Mouse (Mus musculus) ovary, postnatal 36 days (tissue): ENCODE results near the gene Rab11fip2.

Experiments used
- DNase-seq: peaks from one replicate; pipeline ENCODE4 v3.0.0; 2022; ENCODE audit warnings: low spot score, mixed read lengths

Rab11fip2 gene

GRCm38 (mm10) chr19:59943322-59943871, at the start of gene Rab11fip2:
Gene Rab11fip2 (minus strand): TSS chr19:59943654.
- DNase-seq: peak; percentile 88

- no peak for DNase-seq
These were observed 38.1 kb upstream of the Rab11fip2 start for GRCm38 (mm10) chr19:59981588-59981987.

DNA sequence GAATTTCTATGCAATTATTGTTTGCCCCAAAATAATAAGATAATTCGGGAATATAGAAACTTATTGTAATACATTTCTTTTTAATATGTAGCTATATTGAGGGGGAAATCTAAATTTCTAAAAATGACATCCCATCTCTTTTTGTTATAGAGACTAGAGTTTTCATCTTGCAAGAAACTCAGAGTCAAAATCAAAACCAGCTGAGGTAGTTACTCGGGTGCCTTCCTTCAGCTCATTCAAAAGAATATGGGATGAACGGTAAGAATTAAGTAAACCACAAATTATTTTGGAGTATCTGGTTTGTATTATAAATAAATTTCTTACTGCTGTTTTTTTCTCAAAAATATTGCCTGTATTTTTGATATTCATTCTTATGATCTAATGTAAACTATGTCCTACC, 11.5 kb upstream of the Rab11fip2 start:
- DNase-seq: no peak

DNA sequence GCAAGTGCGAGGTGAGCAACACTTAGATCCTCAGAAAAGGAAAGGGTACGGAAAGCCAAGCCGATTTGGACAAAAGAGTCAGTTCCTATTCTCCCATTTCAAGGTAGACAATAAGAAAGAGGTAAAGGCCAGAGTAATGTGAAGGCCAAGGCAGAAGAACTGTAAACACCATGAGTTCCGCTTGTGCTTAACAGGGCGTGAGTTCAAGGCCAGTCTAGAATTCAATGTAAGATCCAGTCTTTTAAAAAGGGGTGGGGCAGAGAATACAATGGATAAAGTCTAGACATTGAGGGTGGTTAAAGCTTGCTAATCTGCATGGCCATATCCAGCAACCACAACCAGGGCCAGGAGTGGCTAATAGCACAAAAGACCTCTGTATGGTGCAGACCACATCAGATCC, 6.3 kb upstream of the Rab11fip2 start:
- no peak for DNase-seq

DNA sequence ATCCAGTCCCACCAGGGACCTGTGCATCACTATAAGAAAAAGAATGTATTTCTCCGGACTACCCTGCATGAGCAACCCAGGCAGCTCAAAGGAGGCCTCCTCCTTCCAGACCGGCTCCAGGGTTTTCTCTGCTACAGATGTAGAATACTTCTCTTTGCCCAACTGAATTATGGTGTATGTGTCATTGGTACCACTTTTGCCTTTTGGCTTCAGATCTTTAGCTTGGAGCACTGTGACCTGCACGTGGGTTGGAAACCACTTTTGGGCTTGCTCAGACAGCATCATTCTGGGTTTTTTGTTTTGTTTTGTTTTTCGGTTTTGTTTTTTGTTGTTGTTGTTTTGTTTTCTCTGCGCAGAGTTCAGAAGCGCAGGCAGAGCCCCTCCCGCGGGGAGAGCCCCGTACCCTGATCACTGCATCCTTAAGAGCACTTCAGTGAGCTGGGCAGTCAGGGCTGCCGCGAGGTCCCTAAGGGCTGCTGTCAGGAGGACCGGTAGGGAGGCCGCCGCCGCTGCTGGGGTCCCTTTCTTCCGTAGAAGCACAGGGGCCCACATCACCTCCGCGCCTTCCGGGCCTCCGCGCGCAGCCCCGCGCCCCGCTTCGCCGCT, 635 bp downstream of the Rab11fip2 start:
- DNase-seq: no peak

- DNase-seq: no peak
These were observed 3.7 kb downstream of the Rab11fip2 start for GRCm38 (mm10) chr19:59939711-59940110.

GRCm38 (mm10) chr19:59932085-59932484, 11.4 kb downstream of the Rab11fip2 start:
- DNase-seq: no peak

DNA sequence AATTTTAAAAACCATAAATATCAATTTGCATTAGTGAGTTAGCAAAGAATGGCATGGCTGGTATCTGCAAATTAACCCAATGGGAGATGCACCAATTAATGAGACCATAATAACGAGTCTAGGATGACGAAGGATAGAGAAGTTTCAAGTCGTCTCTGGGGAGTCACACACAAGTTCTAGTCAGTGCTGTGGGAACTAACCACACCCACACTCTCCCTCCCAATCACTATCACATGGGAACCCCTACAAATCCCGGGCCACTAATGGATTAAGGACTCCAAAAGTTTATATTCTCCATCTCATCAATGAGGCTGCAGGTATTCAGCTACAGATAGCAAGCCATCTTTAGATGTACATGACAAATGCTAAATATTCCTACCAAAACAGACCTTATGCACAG, 14.8 kb downstream of the Rab11fip2 start:
- DNase-seq: no peak

DNA sequence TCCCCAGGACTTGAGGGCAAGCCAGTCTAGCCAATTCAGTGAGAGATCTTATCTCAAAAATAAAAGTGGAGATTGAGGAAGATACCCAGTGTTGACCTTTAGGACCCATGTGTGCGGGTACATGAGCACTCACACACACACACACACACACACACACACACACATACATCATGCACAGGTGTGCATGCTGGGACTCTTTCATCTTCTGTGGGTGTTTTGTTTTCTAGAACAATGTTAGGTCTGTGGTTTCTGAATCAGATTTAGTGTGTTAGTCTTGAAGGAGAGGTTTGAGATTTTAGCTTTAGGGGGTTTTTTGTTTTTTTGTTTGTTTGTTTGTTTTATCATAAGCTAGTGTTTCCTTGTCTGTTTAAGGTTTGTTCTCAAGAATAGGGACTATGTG, 17.3 kb downstream of the Rab11fip2 start:
- DNase-seq: no peak

GRCm38 (mm10) chr19:59920846-59921245, 22.6 kb downstream of the Rab11fip2 start:
- DNase-seq: no peak

DNA sequence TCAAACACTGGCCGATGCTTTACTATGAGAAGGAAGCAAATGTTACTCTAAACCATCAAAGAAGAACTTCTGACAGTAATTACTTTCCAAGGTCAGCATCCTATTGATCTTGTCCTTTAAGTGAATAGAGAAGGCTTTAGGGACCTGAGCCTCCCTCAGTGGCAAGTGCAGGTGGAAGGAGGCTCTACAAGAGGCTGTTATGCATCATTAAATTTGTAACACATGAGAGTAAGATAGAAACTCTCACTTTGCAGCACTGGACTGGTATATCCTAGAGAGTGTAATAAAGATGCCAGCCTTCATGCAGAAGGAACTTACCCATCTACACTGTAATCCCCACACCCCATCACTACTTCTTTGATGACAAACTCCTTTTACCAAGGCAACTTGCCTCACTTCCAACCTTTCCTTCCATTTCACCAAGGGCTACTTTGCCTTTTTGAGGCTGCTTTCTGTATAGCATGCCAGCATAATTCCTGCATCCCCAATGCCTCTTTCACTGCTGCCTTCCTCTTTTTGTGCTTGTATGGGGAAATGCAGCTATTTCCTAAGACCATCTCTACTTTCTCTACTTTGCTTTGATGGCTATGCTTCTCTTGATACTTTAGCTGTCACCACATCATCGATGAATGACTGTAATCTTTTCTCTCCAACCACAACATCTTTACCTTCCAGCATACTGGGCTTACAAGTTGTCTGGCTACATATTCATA, 25.4 kb downstream of the Rab11fip2 start:
- no peak for DNase-seq

DNA sequence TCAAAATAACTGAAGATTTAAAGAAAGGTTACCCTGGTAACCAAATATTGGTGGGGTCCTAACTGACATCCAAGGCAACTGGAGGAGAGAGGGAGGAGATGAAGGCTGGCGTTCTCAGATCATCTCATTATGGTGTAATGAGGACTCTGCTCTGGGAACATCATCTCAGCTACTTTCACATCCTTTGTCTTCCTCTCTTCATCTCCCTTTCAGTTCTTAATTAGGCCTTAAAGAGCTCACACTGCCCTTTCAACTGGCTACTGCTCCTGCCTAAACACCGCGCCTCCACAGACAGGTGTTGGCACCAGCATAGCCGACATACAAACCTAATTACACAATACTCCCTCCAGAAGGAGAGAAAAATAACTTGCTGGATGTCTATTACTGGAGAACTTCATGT, 31.9 kb downstream of the Rab11fip2 start:
- DNase-seq: no peak

DNA sequence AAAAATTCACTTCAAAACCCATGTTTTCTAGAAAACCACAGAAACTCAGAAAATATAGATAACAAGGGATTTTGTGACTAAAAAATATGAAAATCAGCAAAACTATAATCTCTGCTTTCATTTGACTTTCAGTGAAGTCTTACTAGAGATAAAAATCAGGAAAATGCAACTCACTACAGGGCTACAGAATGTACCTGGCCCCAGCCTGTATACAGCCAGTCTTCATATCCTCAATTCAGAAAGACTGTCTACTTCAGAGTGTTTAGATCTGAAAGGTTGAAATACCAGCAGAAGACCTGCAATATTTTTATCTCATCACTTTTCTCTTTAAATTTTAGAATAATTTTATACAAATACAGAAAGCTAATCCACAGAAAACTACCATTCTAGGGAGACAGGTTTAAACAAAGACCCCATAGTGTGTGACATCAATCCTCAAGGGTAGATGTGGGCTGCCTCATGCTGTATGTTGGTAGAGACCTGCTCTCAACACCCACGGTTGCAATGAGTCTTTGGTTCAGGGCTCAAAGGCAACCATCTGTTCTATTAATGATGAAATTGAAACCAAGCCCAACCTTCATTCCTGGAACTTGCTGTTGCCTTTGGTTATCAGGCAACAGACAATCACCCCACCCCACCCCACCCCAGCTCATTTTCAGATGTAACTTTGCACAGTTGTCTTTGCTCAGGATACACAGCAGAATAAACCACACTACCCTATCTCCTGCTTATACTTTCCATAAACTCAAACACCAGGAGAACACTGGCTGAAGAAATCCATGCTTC, 38.0 kb downstream of the Rab11fip2 start:
- DNase-seq: no peak

- DNase-seq: no peak
These were observed 43.5 kb downstream of the Rab11fip2 start for GRCm38 (mm10) chr19:59899965-59900364.

DNA sequence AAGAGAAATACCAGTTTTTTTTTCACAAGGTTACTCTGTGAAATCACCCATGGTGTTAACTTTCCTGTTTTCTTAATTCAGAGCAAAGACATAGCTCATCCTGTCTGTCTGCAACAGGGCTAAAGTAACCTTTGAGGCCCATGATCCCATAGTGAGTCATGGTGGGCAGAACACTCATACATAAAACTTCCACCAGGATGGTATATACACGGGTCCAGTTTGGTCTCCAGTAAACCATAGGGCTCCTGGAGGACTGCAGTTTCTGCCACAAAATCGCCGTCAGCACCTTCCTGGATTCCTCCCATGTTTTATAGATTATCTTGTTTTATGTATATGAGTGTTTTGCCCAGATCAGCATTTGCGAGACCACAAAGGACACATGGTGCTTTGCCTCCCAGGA, 45.2 kb downstream of the Rab11fip2 start:
- no peak for DNase-seq

DNA sequence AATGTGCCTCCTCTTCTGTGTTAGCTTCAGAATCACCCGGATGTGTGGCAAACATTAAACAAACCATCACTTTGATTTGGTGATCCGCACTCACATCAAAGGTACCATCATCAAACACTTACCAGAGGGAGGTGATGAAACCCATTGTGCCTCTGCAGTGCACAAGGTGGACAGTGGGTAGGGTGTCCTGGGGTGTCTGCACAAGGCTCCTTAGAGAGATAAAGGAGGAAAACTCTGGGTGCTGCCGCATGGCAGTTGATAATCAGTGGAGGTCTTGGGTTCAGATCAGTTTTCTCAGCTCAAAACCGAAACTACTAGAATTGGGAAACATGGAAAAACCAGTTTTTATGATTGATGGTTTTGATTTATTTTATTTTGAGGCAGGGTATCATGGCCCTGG, 54.1 kb downstream of the Rab11fip2 start:
- no peak for DNase-seq

DNA sequence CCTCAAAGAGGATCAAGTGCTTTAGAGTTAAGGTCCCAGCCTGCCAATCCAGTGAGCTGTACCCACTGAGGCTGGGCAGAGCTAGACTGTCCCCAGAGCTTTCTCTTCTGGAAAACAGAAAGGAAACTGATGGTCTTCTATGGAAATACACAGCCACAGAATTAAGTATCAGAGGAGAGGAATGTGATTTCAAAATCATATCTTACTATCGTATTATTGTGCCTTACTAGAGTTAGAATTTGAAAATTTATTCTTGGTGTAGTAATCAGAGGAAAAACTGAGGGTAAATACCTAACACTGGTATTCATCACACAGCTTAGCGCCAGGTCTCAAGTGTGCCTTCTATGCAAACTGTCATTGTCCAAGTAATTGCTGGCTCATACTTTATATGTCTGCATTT, 54.6 kb downstream of the Rab11fip2 start:
- DNase-seq: no peak

DNA sequence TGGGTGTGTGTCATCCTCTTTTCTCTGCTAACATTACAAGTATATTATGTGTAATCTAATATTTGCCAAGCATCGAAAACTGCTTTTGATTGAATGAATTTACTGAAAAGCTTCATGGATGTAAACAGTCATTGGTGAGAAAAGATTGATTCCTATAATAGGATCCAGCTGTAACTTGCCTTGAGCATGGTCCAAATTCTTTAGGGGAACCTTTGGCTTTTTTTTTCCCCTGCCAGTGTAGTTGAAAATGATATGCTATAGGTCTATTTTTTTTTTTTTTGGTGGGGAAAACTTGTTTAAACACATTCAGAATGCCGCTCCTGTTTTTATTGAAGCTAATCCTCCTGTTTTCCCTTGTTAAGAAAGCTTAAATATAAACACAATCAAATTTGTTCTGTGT, 55.6 kb downstream of the Rab11fip2 start:
- DNase-seq: no peak

DNA sequence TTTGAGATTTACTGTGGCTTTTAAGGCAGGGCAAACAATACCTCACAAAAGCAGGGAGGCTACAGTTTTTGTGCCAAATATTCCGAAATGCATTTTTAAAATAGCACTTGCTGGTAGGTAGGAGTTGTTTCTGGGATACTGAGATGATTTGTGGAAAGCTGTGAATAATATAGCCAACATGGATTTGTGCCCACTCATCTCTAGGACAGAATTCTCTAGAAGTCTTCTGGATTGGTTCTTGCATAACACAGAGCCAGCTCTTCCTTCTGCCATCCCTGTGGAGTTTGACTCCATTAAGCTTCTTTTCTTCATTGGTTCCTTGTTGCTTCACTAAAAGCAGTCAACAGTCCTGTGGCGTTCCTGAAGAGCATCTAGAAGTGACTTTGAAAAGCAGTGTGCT, 58.2 kb downstream of the Rab11fip2 start:
- DNase-seq: no peak

GRCm38 (mm10) chr19:59877238-59877637, 66.2 kb downstream of the Rab11fip2 start:
- no peak for DNase-seq

DNA sequence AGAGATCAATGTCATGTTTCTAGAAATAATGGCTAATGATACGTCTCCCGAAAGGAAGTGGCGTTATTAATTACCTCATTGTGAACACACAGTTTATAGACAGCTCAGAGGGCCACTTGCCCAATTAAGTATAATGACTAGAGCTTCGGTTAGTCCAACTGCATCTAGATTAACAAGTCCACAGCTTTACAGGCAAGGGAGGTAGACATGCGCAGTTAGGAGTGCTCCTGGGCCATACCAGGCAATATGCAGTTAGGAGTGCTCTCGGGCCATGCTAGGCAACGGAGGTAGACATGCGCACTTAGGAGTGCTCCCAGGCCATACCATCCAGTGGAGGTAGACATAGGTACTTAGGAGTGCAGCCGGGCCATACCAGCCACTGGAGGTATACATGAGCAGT, 76.8 kb downstream of the Rab11fip2 start:
- DNase-seq: no peak

DNA sequence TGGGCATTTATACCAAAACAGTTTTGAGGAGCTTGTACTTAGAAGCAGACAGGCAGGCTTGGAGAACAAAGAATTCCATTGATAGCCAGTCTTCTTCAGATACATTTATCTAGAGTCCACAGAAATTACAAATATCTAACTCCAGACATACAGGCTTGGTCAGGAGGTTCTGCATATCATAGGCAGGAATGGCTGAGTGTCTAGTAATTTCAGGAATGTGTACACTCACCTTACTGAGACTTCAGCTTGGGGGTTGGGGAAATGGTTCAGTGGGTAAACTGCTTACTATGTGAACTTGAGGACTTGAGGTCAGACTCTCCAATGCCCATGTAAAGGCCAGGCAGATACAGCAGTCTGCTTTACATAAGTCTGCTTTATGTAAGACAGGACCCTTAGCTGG, 81.0 kb downstream of the Rab11fip2 start:
- no peak for DNase-seq

DNA sequence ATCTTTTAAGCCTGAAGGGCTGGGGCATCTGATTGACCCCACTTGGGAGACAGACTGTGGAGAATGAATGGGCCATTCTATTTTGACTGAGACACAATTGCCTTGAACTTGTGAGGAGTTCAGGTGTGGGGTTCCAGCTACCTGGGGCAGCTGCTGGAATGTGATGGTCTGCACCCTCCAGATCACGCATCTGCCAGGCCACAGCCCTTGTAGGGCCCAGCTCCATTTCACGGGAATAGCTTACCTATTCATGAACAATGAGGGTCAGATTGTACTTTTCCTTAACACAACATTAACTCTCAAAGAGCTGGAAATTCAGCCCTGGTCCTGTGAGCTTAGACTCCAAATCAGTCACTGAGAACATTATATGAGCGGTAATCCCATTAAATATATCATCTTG, 82.7 kb downstream of the Rab11fip2 start:
- no peak for DNase-seq
